Mouse (Mus musculus): ENCODE results near the gene Etv4.

Gene Etv4

GRCm38 (mm10) chr11:101785852-101786205 is 658 bp upstream of the Etv4 start:
- DNase-seq (ENCODE audit: low spot score) = peak; percentile 25

DNA sequence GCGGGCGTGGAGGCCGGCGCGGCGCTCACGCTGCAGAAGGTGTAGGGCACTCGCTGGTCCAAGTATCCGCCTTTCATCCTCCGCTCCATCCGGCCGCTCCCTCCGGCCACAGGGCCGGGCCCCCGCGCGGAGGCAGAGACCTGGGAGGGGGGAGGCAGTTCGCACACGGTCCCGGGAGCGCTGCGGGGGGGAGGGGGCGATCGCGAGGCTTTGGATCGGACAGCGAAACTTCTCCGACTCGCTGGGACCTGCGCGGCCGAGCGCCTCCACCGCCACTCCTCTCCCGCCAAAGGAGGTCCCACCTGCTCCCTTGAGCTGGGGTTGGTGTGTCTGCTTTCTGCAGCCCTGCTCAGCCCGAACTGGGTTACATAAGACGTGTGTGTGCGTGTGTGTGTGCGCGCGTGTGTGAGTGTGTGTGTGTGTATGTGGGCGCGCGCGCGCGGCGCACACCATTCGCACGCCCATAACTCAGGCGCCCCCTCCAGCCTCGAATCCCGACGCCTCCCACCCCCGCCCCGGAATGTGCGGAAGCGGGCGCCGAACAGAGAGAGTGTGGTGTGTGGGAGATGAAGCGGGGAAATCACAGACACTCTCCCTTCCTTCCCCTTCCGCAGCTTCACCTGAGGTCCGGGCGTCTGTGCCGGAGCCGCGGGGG is 556 bp downstream of the Etv4 start:
- peak; percentile 78 for DNase-seq (ENCODE audit: low spot score)

DNA sequence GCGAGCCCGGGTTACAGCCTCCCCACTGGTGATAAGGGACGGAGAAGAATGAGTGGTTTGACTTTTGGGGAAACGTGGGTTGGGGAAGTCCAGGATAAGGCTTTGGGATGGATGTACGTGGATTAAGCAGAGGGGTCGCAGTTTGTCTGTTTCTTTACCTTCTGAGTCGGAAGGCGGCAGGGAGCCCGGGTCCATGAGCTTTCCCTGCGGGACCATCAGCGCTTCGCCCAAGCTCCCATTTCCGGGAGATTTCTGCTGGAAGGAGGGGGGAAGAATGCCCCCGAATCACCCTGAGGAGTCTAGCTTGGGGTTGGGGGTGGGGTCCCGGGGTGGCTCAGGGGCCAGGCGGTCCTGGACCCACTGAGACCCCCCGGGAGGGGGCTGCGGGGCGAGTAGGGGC is 1.1 kb downstream of the Etv4 start:
- DNase-seq (ENCODE audit: low spot score) = peak; percentile 39

DNA sequence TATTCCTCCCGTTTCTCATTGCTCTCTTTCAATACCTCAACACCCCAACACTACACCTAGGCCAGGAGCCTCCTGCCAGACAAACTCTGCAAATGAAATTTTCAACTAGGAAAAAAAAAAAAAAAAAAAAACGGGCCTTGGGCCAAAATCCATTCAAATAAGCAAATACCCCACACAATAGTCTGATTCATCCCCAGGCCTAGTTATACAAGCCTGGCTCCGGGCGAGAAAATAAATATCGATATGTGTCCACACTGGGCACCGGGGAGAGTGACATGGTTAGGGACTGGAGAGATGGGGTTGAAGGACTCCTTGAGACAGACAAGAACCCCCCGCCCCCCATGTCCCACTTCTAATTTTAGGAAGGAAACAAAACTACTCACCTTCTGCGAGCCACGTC is 1.6 kb downstream of the Etv4 start:
- DNase-seq (ENCODE audit: low spot score) = peak; percentile 60

- DNase-seq (ENCODE audit: low spot score) = no peak
Observed at GRCm38 (mm10) chr11:101783135-101783534, 2.0 kb downstream of the Etv4 start.

GRCm38 (mm10) chr11:101776846-101777245 is 8.3 kb downstream of the Etv4 start:
- no peak for DNase-seq (ENCODE audit: low spot score)

GRCm38 (mm10) chr11:101772449-101772848 is 12.7 kb downstream of the Etv4 start:
- DNase-seq (ENCODE audit: low spot score) = peak; percentile 75

GRCm38 (mm10) chr11:101772027-101772426 is 13.1 kb downstream of the Etv4 start:
- DNase-seq (ENCODE audit: low spot score) = peak; percentile 21

- no peak for DNase-seq (ENCODE audit: low spot score)
Observed at GRCm38 (mm10) chr11:101770266-101770665, 14.9 kb downstream of the Etv4 start.

GRCm38 (mm10) chr11:101768721-101769120 is 16.4 kb downstream of the Etv4 start:
- no peak for DNase-seq (ENCODE audit: low spot score)

DNA sequence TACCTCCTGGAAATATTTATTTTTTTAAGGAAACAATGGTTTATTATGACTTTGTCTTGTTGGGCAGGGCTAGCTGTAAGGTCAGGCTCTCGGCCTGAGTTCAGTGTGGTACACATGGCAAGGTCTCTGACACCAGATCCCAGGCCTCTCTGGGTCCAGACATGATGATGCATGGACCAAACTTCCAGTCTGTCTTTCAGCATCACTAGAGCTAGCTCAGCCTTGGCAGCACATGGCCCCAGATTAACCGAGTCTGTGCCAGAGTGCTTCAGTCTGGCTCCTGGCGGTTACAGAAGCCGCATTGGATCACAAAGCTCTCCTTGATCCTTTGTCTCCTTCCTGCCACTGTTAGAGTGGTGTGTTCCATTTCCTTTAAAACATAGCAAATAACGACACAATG is 17.8 kb downstream of the Etv4 start:
- DNase-seq (ENCODE audit: low spot score) = peak; percentile 54

DNA sequence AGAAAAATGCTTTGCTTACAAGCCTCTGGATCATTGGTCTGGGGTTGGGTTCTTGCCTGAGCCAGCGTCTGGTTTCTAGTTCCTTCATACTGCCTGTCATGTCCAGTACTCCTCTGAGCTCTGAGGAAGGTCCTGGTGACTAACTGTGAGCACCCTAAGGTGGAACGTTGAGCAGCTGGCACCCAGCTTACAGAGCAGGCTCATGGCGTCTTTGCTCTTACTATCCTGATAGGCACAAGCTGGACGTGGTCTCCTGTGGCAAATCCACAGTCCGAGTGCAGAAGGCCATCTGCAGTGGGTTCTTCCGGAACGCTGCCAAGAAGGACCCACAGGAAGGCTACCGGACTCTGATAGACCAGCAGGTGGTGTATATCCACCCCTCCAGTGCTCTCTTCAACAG is 20.6 kb downstream of the Etv4 start:
- peak; percentile 50 for DNase-seq (ENCODE audit: low spot score)

DNA sequence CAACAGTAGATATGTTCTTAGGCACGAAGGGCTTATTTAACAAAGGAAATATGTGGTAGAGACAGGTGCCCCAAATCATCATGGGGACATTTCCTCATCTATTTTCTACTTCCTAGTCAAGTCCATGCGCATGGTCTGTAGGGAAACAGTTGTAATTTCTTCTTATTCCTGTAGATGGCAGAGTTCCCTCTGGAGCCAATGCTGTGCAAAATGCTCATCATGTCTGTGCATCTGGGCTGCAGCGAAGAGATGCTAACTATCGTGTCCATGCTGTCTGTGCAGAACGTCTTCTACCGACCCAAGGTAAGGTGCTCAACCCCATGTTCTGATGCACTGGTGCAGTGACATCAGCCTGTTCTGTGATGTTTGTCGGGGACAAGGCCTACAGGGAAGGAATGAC is 21.4 kb downstream of the Etv4 start:
- peak; percentile 83 for DNase-seq (ENCODE audit: low spot score)

DNA sequence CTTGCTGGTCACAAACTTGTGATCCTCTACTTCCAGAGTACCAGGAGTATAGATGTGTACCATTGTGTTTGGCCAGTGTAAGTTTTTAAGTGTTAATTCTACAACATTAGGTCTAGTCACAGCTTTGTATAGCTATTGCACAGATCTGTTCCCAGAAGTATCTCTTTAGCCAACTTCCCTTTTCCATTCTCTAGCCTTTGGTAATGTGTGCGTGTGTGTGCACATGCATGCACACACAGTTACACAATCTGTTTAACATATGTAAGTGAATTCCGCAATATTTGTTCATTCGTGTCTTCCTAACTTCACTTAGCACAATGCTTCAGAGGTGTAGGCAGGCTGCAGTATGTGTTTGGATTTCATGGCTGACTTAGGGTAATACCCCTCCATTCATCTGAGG is 25.6 kb downstream of the Etv4 start:
- no peak for DNase-seq (ENCODE audit: low spot score)

DNA sequence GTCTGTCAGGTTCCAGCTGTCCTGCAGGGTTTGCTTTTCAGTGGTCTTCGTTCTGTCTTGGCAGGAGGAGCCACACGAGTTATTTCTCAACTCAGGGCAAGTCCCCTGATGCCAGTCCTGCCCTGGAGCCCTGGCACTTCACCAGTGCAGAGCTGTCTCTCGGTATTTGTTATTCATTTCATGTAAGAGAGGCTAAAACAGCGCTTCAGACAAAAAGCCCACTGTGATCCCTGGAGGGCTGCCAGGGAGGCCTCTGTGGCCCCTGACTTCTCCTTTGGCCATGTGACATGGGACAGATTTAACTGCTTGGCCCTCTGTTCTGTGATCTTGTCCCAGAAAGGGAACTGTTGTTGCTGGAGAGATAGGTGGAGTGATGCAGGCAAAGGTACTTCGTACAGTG is 26.7 kb downstream of the Etv4 start:
- no peak for DNase-seq (ENCODE audit: low spot score)

GRCm38 (mm10) chr11:101757366-101757765 is 27.8 kb downstream of the Etv4 start:
- DNase-seq (ENCODE audit: low spot score) = no peak

DNA sequence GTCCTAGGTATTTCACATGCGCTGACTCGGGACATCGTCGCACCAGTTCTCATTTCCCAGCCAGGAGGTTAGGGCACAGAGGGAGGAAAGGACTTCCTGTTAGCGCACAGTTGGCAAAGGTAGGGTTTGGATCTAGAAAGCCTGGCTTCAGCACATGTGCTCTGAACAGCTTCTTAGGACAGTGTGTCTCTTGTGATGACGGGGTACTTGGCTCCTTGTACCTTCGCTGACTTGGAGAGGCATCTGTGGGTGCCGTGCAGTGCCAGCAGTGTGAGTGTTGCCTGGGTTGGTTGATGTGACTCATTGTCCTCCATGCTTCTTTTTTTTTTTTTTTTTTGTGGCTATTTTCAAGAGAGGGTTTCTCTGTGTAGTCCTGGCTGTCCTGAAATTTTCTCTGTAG is 28.6 kb downstream of the Etv4 start:
- no peak for DNase-seq (ENCODE audit: low spot score)

DNA sequence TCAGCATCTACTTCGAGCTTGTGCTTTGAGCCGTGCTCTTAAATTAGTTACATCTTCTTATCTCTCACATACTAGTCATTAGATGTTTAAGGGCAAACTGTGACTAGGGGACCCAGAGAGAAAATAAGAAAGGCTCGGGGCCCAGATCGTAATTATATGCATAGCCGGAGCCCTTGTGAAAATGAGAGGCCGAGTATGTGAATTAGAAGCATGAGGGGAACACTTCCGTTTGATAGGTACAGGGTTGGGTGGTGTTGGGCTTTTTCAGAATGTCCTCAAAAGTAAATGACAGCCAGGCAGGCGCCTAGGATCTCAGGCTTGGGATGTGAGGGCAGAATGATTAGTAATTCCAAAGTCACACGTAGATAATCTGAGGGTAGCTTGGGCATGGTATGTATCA is 51.6 kb downstream of the Etv4 start:
- DNase-seq (ENCODE audit: low spot score) = peak; percentile 24

GRCm38 (mm10) chr11:101732518-101733440 is 52.4 kb downstream of the Etv4 start, which contains the start of gene Dhx8:
Dhx8 (plus strand) TSS chr11:101732919.
- DNase-seq (ENCODE audit: low spot score) = peak; percentile 98

DNA sequence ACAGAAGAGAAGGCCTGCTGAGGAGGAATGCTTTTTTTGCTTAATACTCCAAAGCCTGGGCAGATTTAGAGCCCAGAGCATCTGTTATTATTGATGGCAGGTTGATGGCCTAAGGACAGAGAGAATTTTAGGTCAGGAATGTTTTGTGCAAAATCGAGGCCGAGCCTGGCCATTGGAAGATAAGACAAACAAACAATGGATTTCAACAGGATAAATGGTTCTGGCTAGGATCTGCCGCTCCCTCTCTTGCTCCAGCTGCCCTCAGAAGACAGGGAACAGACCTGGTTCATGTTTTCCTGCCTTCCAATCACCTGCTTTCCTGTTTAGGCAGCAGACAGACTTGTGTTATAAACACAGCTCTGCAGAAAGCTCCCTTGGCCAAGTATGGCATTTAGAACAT is 55.9 kb downstream of the Etv4 start:
- DNase-seq (ENCODE audit: low spot score) = peak; percentile 32

DNA sequence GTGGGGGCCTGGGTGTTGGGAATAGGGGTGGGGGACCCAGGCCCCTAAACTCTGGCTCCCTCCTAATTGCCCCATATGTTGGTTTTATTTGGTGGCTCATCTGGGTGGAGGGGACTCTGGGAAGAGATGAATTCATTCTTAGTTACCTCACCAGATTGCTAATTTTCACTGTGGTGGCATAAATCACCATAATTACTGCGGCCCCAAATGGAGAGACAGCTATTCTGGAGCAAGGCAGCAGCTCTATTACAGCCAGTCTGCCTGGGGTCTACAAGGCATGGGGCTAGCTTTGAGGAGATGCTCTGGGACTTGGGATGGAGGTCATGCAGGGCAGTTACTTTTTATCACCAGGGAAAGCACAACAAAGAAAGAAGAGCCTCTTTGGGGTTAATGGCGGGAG is 58.4 kb downstream of the Etv4 start:
- no peak for DNase-seq (ENCODE audit: low spot score)

DNA sequence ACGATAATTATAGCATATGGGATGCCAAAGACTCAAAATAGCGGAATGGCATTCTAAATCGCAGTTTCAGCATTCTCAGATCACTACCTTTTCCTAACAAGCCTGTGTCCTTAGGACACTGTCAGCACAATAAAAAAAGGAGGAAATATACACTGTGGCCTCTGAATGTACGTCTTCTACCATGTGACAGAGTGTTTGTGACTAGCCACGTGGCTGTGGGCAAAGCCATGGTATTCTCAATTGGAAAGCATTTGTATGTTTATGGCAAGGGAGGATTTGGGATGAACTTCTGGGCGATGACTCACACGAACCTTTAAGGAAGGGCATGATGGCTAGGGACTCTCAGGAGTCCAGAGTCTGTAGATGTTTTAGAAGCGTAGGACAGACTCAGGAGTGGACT is 60.1 kb downstream of the Etv4 start:
- DNase-seq (ENCODE audit: low spot score) = no peak

- DNase-seq (ENCODE audit: low spot score) = no peak
Observed at GRCm38 (mm10) chr11:101719986-101720520, 65.1 kb downstream of the Etv4 start.

Data from MN1 (cell line).